Mouse (Mus musculus) lung, adult 2 months (tissue): Measurements from ENCODE around the gene Cd47. TPM values are rescaled to one million over a fixed set of nuclear protein-coding genes. Genes with fewer than 3 reads are reported as not detected.

Source experiments
- DNase-seq: peaks from one replicate; pipeline ENCODE4 v3.0.0; 2022
- H3K4me1 ChIP-seq: fragments of 200-500 bp; 2 replicates; pipeline ENCODE4 v1.6.1; 2011; ENCODE audit warnings: low read length; ENCODE audit not compliant: control insufficient read depth, insufficient read depth
- H3K4me3 ChIP-seq: fragments of 200-500 bp; replicated peaks from 2 replicates; pipeline ENCODE3; 2011; ENCODE audit warnings: low read depth, mild to moderate bottlenecking, control low read depth, low read length; ENCODE audit errors: extremely low read depth
- CTCF ChIP-seq: fragments of 200-500 bp; IDR thresholded peaks from 2 replicates; pipeline ENCODE4 v1.5.1; 2011; ENCODE audit warnings: mild to moderate bottlenecking, low read length, control low read depth; ENCODE audit not compliant: insufficient read depth
- POLR2A ChIP-seq: fragments of 200-500 bp; IDR thresholded peaks from 2 replicates; pipeline ENCODE4 v1.6.1; 2011; ENCODE audit warnings: low read depth, mild to moderate bottlenecking, control low read depth, low read length, borderline replicate concordance; ENCODE audit errors: extremely low read depth
- WGBS: fragments of 180-500 bp; shearing (Covaris S2); methylation state at CpG from one replicate; pipeline ENCODE4 v1.1.7; 2018; 5-methylcytosine and 5-hydroxymethylcytosine counted together
- polyA plus RNA-seq: library from polyadenylated mRNA; depleted of rRNA; stranded (reverse); fragments of >200 nt; gene quantifications from 2 replicates; pipeline ENCODE4 v1.2.3, GENCODE M21; 2012

Cd47 gene
- polyA plus RNA-seq, 1 experiment: 80.1 TPM

GRCm38 (mm10) chr16:49878051-49878450, 77.7 kb downstream of the Cd47 start:
- Histone ChIP-seq H3K4me1 (peaks cover 25% of the 10 kb centered on the region), H3K4me3 (no peak overlapping the region)
- DNase-seq: no peak
- TF ChIP-seq CTCF: no peak
- no peak for TF ChIP-seq POLR2A
- WGBS: 84% methylated on average over 2 of the region's 2 CpGs

- 72% methylated on average over 9 of the region's 9 CpGs for WGBS
- no peak for DNase-seq
- H3K4me3 ChIP-seq: no peak overlapping the region
- H3K4me1 ChIP-seq: peaks cover 8% of the 10 kb centered on the region
- TF ChIP-seq POLR2A (no peak), CTCF (no peak)
Observed at GRCm38 (mm10) chr16:49886403-49887066, 86.2 kb downstream of the Cd47 start.

GRCm38 (mm10) chr16:49887290-49887689, 87.0 kb downstream of the Cd47 start:
- TF ChIP-seq POLR2A: no peak
- TF ChIP-seq CTCF: no peak
- no peak for DNase-seq
- WGBS: 83% methylated on average over 3 of the region's 3 CpGs
- H3K4me3 ChIP-seq: no peak overlapping the region
- peaks cover 8% of the 10 kb centered on the region for H3K4me1 ChIP-seq

GRCm38 (mm10) chr16:49887811-49888564, 87.7 kb downstream of the Cd47 start:
- DNase-seq: no peak
- peaks cover 8% of the 10 kb centered on the region for H3K4me1 ChIP-seq
- WGBS: 33% methylated on average over 9 of the region's 9 CpGs
- TF ChIP-seq POLR2A: no peak
- no peak for TF ChIP-seq CTCF
- no peak overlapping the region for H3K4me3 ChIP-seq

GRCm38 (mm10) chr16:49889031-49889655, 88.8 kb downstream of the Cd47 start:
- no peak overlapping the region for H3K4me3 ChIP-seq
- TF ChIP-seq CTCF: no peak
- no peak for TF ChIP-seq POLR2A
- peaks cover 9% of the 10 kb centered on the region for H3K4me1 ChIP-seq
- 56% methylated on average over 2 of the region's 2 CpGs for WGBS
- DNase-seq: no peak

GRCm38 (mm10) chr16:49892252-49892651, 91.9 kb downstream of the Cd47 start:
- WGBS: 98% methylated on average over 3 of the region's 3 CpGs
- DNase-seq: no peak
- no peak for TF ChIP-seq CTCF
- TF ChIP-seq POLR2A: no peak

GRCm38 (mm10) chr16:49892945-49893344, 92.6 kb downstream of the Cd47 start:
- H3K4me3 ChIP-seq: no peak overlapping the region
- WGBS: 73% methylated on average over 2 of the region's 2 CpGs
- H3K4me1 ChIP-seq: peaks cover 8% of the 10 kb centered on the region; the same call in 1 of the 2 replicates
- TF ChIP-seq POLR2A (no peak), CTCF (peak; percentile 69)
- DNase-seq: no peak

More at GRCm38 (mm10) chr16:49892252-49892651, 91.9 kb downstream of the Cd47 start:
- Histone ChIP-seq H3K4me1 (peaks cover 8% of the 10 kb centered on the region; the same call in 1 of the 2 replicates), H3K4me3 (no peak overlapping the region)

- Histone ChIP-seq H3K4me1 (peaks cover 6% of the 10 kb centered on the region; the same call in 1 of the 2 replicates), H3K4me3 (no peak overlapping the region)
- no peak for DNase-seq
- 35% methylated on average over 4 of the region's 4 CpGs for WGBS
- TF ChIP-seq POLR2A: no peak
- TF ChIP-seq CTCF: no peak
Observed at GRCm38 (mm10) chr16:49894624-49895023, 94.3 kb downstream of the Cd47 start.

GRCm38 (mm10) chr16:49896132-49896531, 95.8 kb downstream of the Cd47 start:
- WGBS: 61% methylated on average over 8 of the region's 8 CpGs
- peaks cover 8% of the 10 kb centered on the region for H3K4me1 ChIP-seq

GRCm38 (mm10) chr16:49901395-49901794, 101.1 kb downstream of the Cd47 start:
- no peak for TF ChIP-seq POLR2A
- TF ChIP-seq CTCF: no peak
- Histone ChIP-seq H3K4me3 (no peak overlapping the region), H3K4me1 (peaks cover 17% of the 10 kb centered on the region)
- DNase-seq: no peak

More at GRCm38 (mm10) chr16:49896132-49896531, 95.8 kb downstream of the Cd47 start:
- DNase-seq: no peak
- TF ChIP-seq POLR2A: no peak
- TF ChIP-seq CTCF: no peak
- H3K4me3 ChIP-seq: no peak overlapping the region

- H3K4me1 ChIP-seq: peaks cover 20% of the 10 kb centered on the region
- DNase-seq: no peak
- H3K4me3 ChIP-seq: no peak overlapping the region
- TF ChIP-seq CTCF (no peak), POLR2A (no peak)
- 91% methylated on average over 5 of the region's 5 CpGs for WGBS
Observed at GRCm38 (mm10) chr16:49902083-49902482, 101.8 kb downstream of the Cd47 start.
